ENCODE assay signal across 33 mouse cellular contexts in genomic region chr6:55627228-55627627, GRCm38 (mm10). TPM values are rescaled to one million over a fixed set of nuclear protein-coding genes. Genes with fewer than 3 reads are reported as not detected.
"Had no signal": no experiment of that assay in that cellular context is flagged by ENCODE, and none has a peak within 500 bp of the region (broad histone marks: within the 10 kb centered on the region; RNA-seq: fewer than 3 reads in every experiment).

No protein-coding gene starts in this region.

- H3K27me3 ChIP-seq: heart, embryonic 15.5 days; hindbrain, embryonic 13.5 days; hindbrain, embryonic 15.5 days; kidney, embryonic 15.5 days; limb, embryonic 13.5 days had no signal

- H3K9me3 ChIP-seq: heart, embryonic 13.5 days; heart, embryonic 15.5 days; hindbrain, embryonic 13.5 days; hindbrain, embryonic 15.5 days; kidney, embryonic 15.5 days; limb, embryonic 13.5 days had no signal

- H3K4me3 ChIP-seq: heart, embryonic 13.5 days; heart, embryonic 15.5 days; hindbrain, embryonic 13.5 days; hindbrain, embryonic 15.5 days; kidney, embryonic 15.5 days; limb, embryonic 13.5 days had no signal

- H3K4me1 ChIP-seq: heart, embryonic 13.5 days; heart, embryonic 15.5 days; hindbrain, embryonic 13.5 days; hindbrain, embryonic 15.5 days; kidney, embryonic 15.5 days had no signal

- H3K27ac ChIP-seq: heart, embryonic 13.5 days; heart, embryonic 15.5 days; hindbrain, embryonic 13.5 days; hindbrain, embryonic 15.5 days; hindbrain, postnatal 0 days; kidney, embryonic 15.5 days; kidney, postnatal 0 days; limb, embryonic 13.5 days had no signal

- H3K9ac ChIP-seq: forebrain, postnatal 0 days; heart, embryonic 13.5 days; heart, embryonic 15.5 days; hindbrain, embryonic 13.5 days; hindbrain, embryonic 15.5 days; kidney, embryonic 15.5 days; limb, embryonic 13.5 days had no signal

- H3K4me2 ChIP-seq: heart, embryonic 11.5 days; heart, embryonic 13.5 days; heart, embryonic 15.5 days; hindbrain, embryonic 13.5 days; hindbrain, embryonic 15.5 days; kidney, embryonic 15.5 days; limb, embryonic 13.5 days had no signal

- ATAC-seq: forebrain, postnatal 0 days; hindbrain, postnatal 0 days; intestine, embryonic 16.5 days had no signal

- H3K36me3 ChIP-seq: heart, embryonic 13.5 days; heart, embryonic 15.5 days; hindbrain, embryonic 13.5 days; hindbrain, embryonic 15.5 days; kidney, embryonic 15.5 days; limb, embryonic 13.5 days had no signal

- DNase-seq: forebrain, postnatal 0 days; gastrocnemius, postnatal 14 days; gastrocnemius, postnatal 36 days; heart, adult 18-20 months; heart, postnatal 14 days; heart, postnatal 36 days; kidney, adult 11 months; kidney, adult 2 months; kidney, adult 9 months; kidney, postnatal 14 days; kidney, postnatal 36 days; layer of hippocampus, adult 9-11 months; layer of hippocampus, postnatal 36 days; left cerebral cortex, postnatal 4 days had no signal

RNA-seq across cellular contexts. Expression of gene Neurod6, which starts 53.8 kb away (rescaled TPM):
- total RNA-seq: gastrocnemius, adult 18-20 months; gastrocnemius, adult 8-10 months; gastrocnemius, postnatal 14 days; gastrocnemius, postnatal 36 days; heart, adult 18-20 months; heart, adult 8-10 months; heart, postnatal 14 days; heart, postnatal 36 days; hematopoietic stem cell, adult 5-6 weeks had no signal
- polyA plus RNA-seq: gonadal fat pad, adult 2 months; heart, postnatal 0 days; intestine, embryonic 14.5 days; intestine, embryonic 16.5 days; kidney, adult 2 months; kidney, embryonic 15.5 days; kidney, postnatal 0 days; large intestine, adult 2 months; limb, embryonic 11.5 days; limb, embryonic 13.5 days had no signal
